Mouse (Mus musculus): ENCODE data around the gene Htra2. TPM values are rescaled to one million over a fixed set of nuclear protein-coding genes. Genes with fewer than 3 reads are reported as not detected.

Gene Htra2
- polyA plus RNA-seq, 1 experiment: 30.9 TPM

- no peaks in the 10 kb centered on the region for H3K27me3 ChIP-seq (ENCODE audit: control insufficient read depth, insufficient read depth, low read length)
- no peak overlapping the region for H3K4me3 ChIP-seq (ENCODE audit: control insufficient read depth, low read depth, low read length)
- no peaks in the 10 kb centered on the region for H3K36me3 ChIP-seq (ENCODE audit: control insufficient read depth, insufficient read depth, low read length)
- TF ChIP-seq CTCF (IDR thresholded peaks at IDR 0.05; ENCODE audit: control insufficient read depth, insufficient read depth, insufficient replicate concordance, low read depth, low read length) (no peak), POLR2A (IDR thresholded peaks at IDR 0.05; ENCODE audit: control insufficient read depth, low read depth, low read length) (no peak)
- no peak overlapping the region for H3K27ac ChIP-seq (ENCODE audit: control insufficient read depth, insufficient read depth, low read depth, low read length)
- H3K4me1 ChIP-seq (ENCODE audit: control insufficient read depth, insufficient read depth, low read length): no peaks in the 10 kb centered on the region
Observed at GRCm38 (mm10) chr6:83020836-83021593, 34.1 kb downstream of the Htra2 start.

GRCm38 (mm10) chr6:83020121-83020520, 35.0 kb downstream of the Htra2 start:
- Histone ChIP-seq H3K27ac (ENCODE audit: control insufficient read depth, insufficient read depth, low read depth, low read length) (no peak overlapping the region), H3K27me3 (ENCODE audit: control insufficient read depth, insufficient read depth, low read length) (no peaks in the 10 kb centered on the region), H3K36me3 (ENCODE audit: control insufficient read depth, insufficient read depth, low read length) (no peaks in the 10 kb centered on the region), H3K4me1 (ENCODE audit: control insufficient read depth, insufficient read depth, low read length) (no peaks in the 10 kb centered on the region), H3K4me3 (ENCODE audit: control insufficient read depth, low read depth, low read length) (no peak overlapping the region)
- TF ChIP-seq POLR2A (IDR thresholded peaks at IDR 0.05; ENCODE audit: control insufficient read depth, low read depth, low read length) (no peak), CTCF (IDR thresholded peaks at IDR 0.05; ENCODE audit: control insufficient read depth, insufficient read depth, insufficient replicate concordance, low read depth, low read length) (no peak)

DNA sequence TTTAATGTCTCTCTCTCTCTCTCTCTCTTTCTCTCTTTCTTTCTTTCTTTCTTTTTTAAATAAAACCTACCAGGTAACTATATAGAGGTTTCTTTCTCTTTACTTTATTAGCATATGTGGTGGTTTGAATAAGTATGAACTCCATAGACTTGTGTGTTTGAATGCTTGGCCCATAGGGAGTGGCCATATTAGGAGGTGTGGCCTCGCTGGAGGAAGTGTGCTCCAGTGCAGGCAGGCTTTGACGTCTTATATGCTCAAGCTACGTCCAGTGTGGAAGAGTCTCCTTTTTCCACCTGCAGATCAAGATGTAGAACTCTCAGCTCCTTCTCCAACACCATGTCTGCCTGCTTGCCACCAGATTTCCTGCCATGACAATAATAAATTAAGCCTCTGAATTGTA, 36.0 kb downstream of the Htra2 start:
- H3K36me3 ChIP-seq (ENCODE audit: control insufficient read depth, insufficient read depth, low read length): no peaks in the 10 kb centered on the region
- H3K4me3 ChIP-seq (ENCODE audit: control insufficient read depth, low read depth, low read length): no peak overlapping the region
- H3K27ac ChIP-seq (ENCODE audit: control insufficient read depth, insufficient read depth, low read depth, low read length): no peak overlapping the region
- H3K27me3 ChIP-seq (ENCODE audit: control insufficient read depth, insufficient read depth, low read length): no peaks in the 10 kb centered on the region
- H3K4me1 ChIP-seq (ENCODE audit: control insufficient read depth, insufficient read depth, low read length): no peaks in the 10 kb centered on the region
- TF ChIP-seq CTCF (IDR thresholded peaks at IDR 0.05; ENCODE audit: control insufficient read depth, insufficient read depth, insufficient replicate concordance, low read depth, low read length) (no peak), POLR2A (IDR thresholded peaks at IDR 0.05; ENCODE audit: control insufficient read depth, low read depth, low read length) (no peak)

GRCm38 (mm10) chr6:83017190-83017589, 37.9 kb downstream of the Htra2 start:
- H3K4me3 ChIP-seq (ENCODE audit: control insufficient read depth, low read depth, low read length): no peak overlapping the region
- H3K4me1 ChIP-seq (ENCODE audit: control insufficient read depth, insufficient read depth, low read length): no peaks in the 10 kb centered on the region
- no peaks in the 10 kb centered on the region for H3K36me3 ChIP-seq (ENCODE audit: control insufficient read depth, insufficient read depth, low read length)
- no peaks in the 10 kb centered on the region for H3K27me3 ChIP-seq (ENCODE audit: control insufficient read depth, insufficient read depth, low read length)
- TF ChIP-seq CTCF (IDR thresholded peaks at IDR 0.05; ENCODE audit: control insufficient read depth, insufficient read depth, insufficient replicate concordance, low read depth, low read length): no peak
- no peak for TF ChIP-seq POLR2A (IDR thresholded peaks at IDR 0.05; ENCODE audit: control insufficient read depth, low read depth, low read length)
- no peak overlapping the region for H3K27ac ChIP-seq (ENCODE audit: control insufficient read depth, insufficient read depth, low read depth, low read length)

- Histone ChIP-seq H3K27ac (ENCODE audit: control insufficient read depth, insufficient read depth, low read depth, low read length) (no peak overlapping the region), H3K4me1 (ENCODE audit: control insufficient read depth, insufficient read depth, low read length) (no peaks in the 10 kb centered on the region), H3K36me3 (ENCODE audit: control insufficient read depth, insufficient read depth, low read length) (no peaks in the 10 kb centered on the region), H3K27me3 (ENCODE audit: control insufficient read depth, insufficient read depth, low read length) (no peaks in the 10 kb centered on the region), H3K4me3 (ENCODE audit: control insufficient read depth, low read depth, low read length) (no peak overlapping the region)
- TF ChIP-seq CTCF (IDR thresholded peaks at IDR 0.05; ENCODE audit: control insufficient read depth, insufficient read depth, insufficient replicate concordance, low read depth, low read length) (no peak), POLR2A (IDR thresholded peaks at IDR 0.05; ENCODE audit: control insufficient read depth, low read depth, low read length) (no peak)
Observed at GRCm38 (mm10) chr6:83015749-83016148, 39.3 kb downstream of the Htra2 start.

DNA sequence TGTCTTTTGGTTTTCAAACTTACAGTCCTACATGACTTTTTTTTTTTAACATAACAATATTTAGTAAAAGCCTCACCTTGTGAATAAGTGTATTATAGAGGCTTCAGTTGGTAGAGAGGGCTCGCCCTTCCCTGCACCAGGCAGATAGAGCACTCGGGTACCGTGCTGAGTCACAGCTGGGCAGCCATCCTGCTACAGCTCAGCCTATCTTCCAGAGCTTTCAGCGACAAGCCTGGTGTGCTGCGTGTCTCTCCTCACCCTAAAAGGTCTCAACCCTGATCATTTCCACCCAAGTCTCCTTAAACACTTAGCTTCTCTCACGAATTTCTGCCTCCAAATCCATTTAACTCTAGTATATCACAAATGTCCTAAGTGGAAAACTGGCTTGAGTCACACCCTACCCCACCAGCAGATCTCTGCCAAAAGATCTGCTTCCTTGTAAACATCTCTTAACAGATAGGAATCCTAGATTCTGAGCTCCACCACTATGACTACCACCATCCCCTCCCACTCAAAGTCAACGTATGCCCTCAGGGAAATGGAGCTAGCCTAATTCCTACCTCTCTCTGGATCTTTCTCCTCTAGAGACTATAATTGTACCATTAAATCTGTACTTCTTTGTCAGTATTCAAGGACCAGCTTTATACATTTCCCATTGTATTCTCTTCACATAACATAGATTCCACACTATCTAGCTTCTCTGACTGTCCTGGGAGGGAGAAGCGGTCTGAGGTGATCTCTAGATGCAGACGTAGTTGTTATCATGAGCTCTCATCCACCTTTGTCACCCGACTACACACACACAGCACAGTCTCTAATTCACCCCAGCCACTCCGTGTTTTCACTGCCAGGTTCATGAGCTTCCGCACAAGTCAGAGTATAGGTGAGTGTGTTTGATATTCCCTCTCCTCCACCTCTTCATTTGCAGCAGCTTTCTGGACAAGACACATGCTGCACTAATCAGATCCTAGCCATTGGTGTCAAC, 40.3 kb downstream of the Htra2 start:
- H3K4me3 ChIP-seq (ENCODE audit: control insufficient read depth, low read depth, low read length): no peak overlapping the region
- TF ChIP-seq CTCF (IDR thresholded peaks at IDR 0.05; ENCODE audit: control insufficient read depth, insufficient read depth, insufficient replicate concordance, low read depth, low read length) (no peak), POLR2A (IDR thresholded peaks at IDR 0.05; ENCODE audit: control insufficient read depth, low read depth, low read length) (no peak)
- no peaks in the 10 kb centered on the region for H3K27me3 ChIP-seq (ENCODE audit: control insufficient read depth, insufficient read depth, low read length)
- no peaks in the 10 kb centered on the region for H3K36me3 ChIP-seq (ENCODE audit: control insufficient read depth, insufficient read depth, low read length)
- H3K4me1 ChIP-seq (ENCODE audit: control insufficient read depth, insufficient read depth, low read length): no peaks in the 10 kb centered on the region
- no peak overlapping the region for H3K27ac ChIP-seq (ENCODE audit: control insufficient read depth, insufficient read depth, low read depth, low read length)

DNA sequence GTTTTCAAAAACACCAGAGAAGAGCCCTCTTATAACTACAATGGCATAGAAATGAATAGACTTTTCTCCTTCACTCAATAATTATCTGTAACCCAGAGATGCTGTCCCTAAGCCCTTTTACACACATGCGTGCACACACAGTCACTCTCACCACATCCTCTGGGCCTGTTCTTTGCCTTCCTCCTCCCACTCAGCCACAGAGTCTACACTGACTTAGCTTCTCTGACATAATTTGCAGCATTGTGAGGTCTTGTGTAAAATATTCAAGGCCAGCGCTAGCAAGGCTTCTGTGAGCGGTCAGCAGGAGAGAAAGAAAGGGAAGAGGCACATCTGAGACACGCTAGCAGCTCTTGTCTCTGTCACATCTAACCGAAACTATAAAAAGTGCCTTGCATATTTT, 41.6 kb downstream of the Htra2 start:
- H3K36me3 ChIP-seq (ENCODE audit: control insufficient read depth, insufficient read depth, low read length): no peaks in the 10 kb centered on the region
- no peaks in the 10 kb centered on the region for H3K4me1 ChIP-seq (ENCODE audit: control insufficient read depth, insufficient read depth, low read length)
- no peaks in the 10 kb centered on the region for H3K27me3 ChIP-seq (ENCODE audit: control insufficient read depth, insufficient read depth, low read length)
- TF ChIP-seq CTCF (IDR thresholded peaks at IDR 0.05; ENCODE audit: control insufficient read depth, insufficient read depth, insufficient replicate concordance, low read depth, low read length) (no peak), POLR2A (IDR thresholded peaks at IDR 0.05; ENCODE audit: control insufficient read depth, low read depth, low read length) (no peak)
- no peak overlapping the region; the same call in 1 of the 2 replicates for H3K27ac ChIP-seq (ENCODE audit: control insufficient read depth, insufficient read depth, low read depth, low read length)
- H3K4me3 ChIP-seq (ENCODE audit: control insufficient read depth, low read depth, low read length): no peak overlapping the region
